Mouse (Mus musculus) midbrain, embryonic 13.5 days (tissue): Measurements from ENCODE around the gene Prkcz. TPM values are rescaled to one million over a fixed set of nuclear protein-coding genes. Genes with fewer than 3 reads are reported as not detected.

Source experiments
- ATAC-seq: fragments of 200-750 bp; cut with Nextera tagmentation; 2 replicates; pipeline ENCODE4 v1.8.0; 2017; ENCODE audit warnings: mild to moderate bottlenecking, moderate TSS enrichment, moderate library complexity
- H3K27ac ChIP-seq: fragments of 300-500 bp; sonication (generic); 2 replicates; pipeline ENCODE4 v1.5.1; 2015; ENCODE audit warnings: inconsistent platforms, mild to moderate bottlenecking, moderate library complexity
- H3K27me3 ChIP-seq: fragments of 300-500 bp; sonication (generic); 2 replicates; pipeline ENCODE4 v1.6.1; 2015; ENCODE audit warnings: mild to moderate bottlenecking, inconsistent platforms
- H3K36me3 ChIP-seq: fragments of 300-500 bp; sonication (generic); 2 replicates; pipeline ENCODE4 v1.6.1; 2015; ENCODE audit warnings: mild to moderate bottlenecking, inconsistent platforms
- H3K4me1 ChIP-seq: fragments of 300-500 bp; sonication (generic); replicated peaks from 2 replicates; pipeline ENCODE4 v1.6.1; 2015; ENCODE audit warnings: inconsistent platforms
- H3K4me2 ChIP-seq: fragments of 300-500 bp; sonication (generic); replicated peaks from 2 replicates; pipeline ENCODE4 v1.6.1; 2015; ENCODE audit warnings: moderate library complexity, mild to moderate bottlenecking, inconsistent platforms
- H3K4me3 ChIP-seq: fragments of 300-500 bp; sonication (generic); replicated peaks from 2 replicates; pipeline ENCODE4 v1.5.1; 2015; ENCODE audit warnings: mild to moderate bottlenecking, inconsistent platforms
- H3K9ac ChIP-seq: fragments of 300-500 bp; sonication (generic); replicated peaks from 2 replicates; pipeline ENCODE4 v1.6.1; 2015; ENCODE audit warnings: mild to moderate bottlenecking, inconsistent platforms
- H3K9me3 ChIP-seq: fragments of 300-500 bp; sonication (generic); 2 replicates; pipeline ENCODE4 v1.6.1; 2016; ENCODE audit warnings: mild to moderate bottlenecking, inconsistent platforms
- WGBS: fragments of 180-500 bp; shearing (Covaris S2); methylation state at CpG from one replicate; pipeline ENCODE4 v1.1.7; 2015; 5-methylcytosine and 5-hydroxymethylcytosine counted together
- polyA plus RNA-seq: library from polyadenylated mRNA; unstranded; fragments of >200 nt; fragmentation: Nextera tagmentation; extraction: Ambion mirVana; gene quantifications from 2 replicates; pipeline ENCODE4 v1.2.1, GENCODE M21; 2015

Prkcz gene
- polyA plus RNA-seq, 1 experiment from 2014 or later = 56.7 TPM

GRCm38 (mm10) chr4:155220213-155221100, 140.7 kb downstream of the Prkcz start:
- no peak for ATAC-seq
- Histone ChIP-seq H3K4me2 (peak overlapping the region; percentile 98), H3K4me3 (peak overlapping the region; percentile 93), H3K9me3 (no peaks in the 10 kb centered on the region), H3K9ac (peak overlapping the region; percentile 97), H3K4me1 (peaks cover 68% of the 10 kb centered on the region), H3K27ac (peak overlapping the region; percentile 51), H3K27me3 (peaks cover 3% of the 10 kb centered on the region; the same call in 1 of the 2 replicates), H3K36me3 (no peaks in the 10 kb centered on the region)
- WGBS = 8% methylated on average over 14 of the region's 14 CpGs

GRCm38 (mm10) chr4:155219271-155220212, 141.6 kb downstream of the Prkcz start:
- Histone ChIP-seq H3K4me3 (peak overlapping the region; percentile 93), H3K4me2 (peak overlapping the region; percentile 98), H3K9ac (peak overlapping the region; percentile 97), H3K27ac (no peak overlapping the region), H3K9me3 (no peaks in the 10 kb centered on the region), H3K36me3 (no peaks in the 10 kb centered on the region), H3K4me1 (peaks cover 77% of the 10 kb centered on the region), H3K27me3 (peaks cover 3% of the 10 kb centered on the region; the same call in 1 of the 2 replicates)
- no peak for ATAC-seq
- 69% methylated on average over 12 of the region's 12 CpGs for WGBS

- Histone ChIP-seq H3K4me2 (peak overlapping the region; percentile 98), H3K36me3 (no peaks in the 10 kb centered on the region), H3K9me3 (no peaks in the 10 kb centered on the region), H3K4me3 (peak overlapping the region; percentile 93; the same call in 1 of the 2 replicates), H3K27ac (no peak overlapping the region), H3K27me3 (no peaks in the 10 kb centered on the region), H3K4me1 (peaks cover 84% of the 10 kb centered on the region), H3K9ac (no peak overlapping the region)
- no peak for ATAC-seq
- 88% methylated on average over 9 of the region's 9 CpGs for WGBS
Measured at GRCm38 (mm10) chr4:155218104-155218732, 142.9 kb downstream of the Prkcz start.

GRCm38 (mm10) chr4:155217241-155218103, 143.7 kb downstream of the Prkcz start:
- no peak overlapping the region for H3K27ac ChIP-seq
- peak overlapping the region; percentile 20; the same call in 1 of the 2 replicates for H3K4me2 ChIP-seq
- no peaks in the 10 kb centered on the region for H3K36me3 ChIP-seq
- no peak overlapping the region for H3K4me3 ChIP-seq
- no peak for ATAC-seq
- 80% methylated on average over 12 of the region's 12 CpGs for WGBS
- no peaks in the 10 kb centered on the region for H3K9me3 ChIP-seq
- no peak overlapping the region for H3K9ac ChIP-seq
- peaks cover 91% of the 10 kb centered on the region for H3K4me1 ChIP-seq
- H3K27me3 ChIP-seq = no peaks in the 10 kb centered on the region

GRCm38 (mm10) chr4:155215773-155216630, 145.2 kb downstream of the Prkcz start:
- Histone ChIP-seq H3K9me3 (no peaks in the 10 kb centered on the region), H3K36me3 (peaks cover 9% of the 10 kb centered on the region), H3K27ac (peak overlapping the region; percentile 54), H3K9ac (no peak overlapping the region), H3K27me3 (no peaks in the 10 kb centered on the region), H3K4me1 (peaks cover 88% of the 10 kb centered on the region), H3K4me3 (no peak overlapping the region), H3K4me2 (0 out of 2 replicates have a peak overlapping the region, but pooled peaks have one; percentile 15)
- WGBS = 67% methylated on average over 12 of the region's 12 CpGs
- no peak for ATAC-seq

GRCm38 (mm10) chr4:155215203-155215602, 146.0 kb downstream of the Prkcz start:
- Histone ChIP-seq H3K27ac (peak overlapping the region; percentile 54; the same call in 1 of the 2 replicates), H3K4me2 (peak overlapping the region; percentile 15; the same call in 1 of the 2 replicates), H3K9me3 (no peaks in the 10 kb centered on the region), H3K27me3 (no peaks in the 10 kb centered on the region), H3K4me3 (no peak overlapping the region), H3K9ac (no peak overlapping the region), H3K36me3 (peaks cover 14% of the 10 kb centered on the region), H3K4me1 (peaks cover 80% of the 10 kb centered on the region)
- WGBS = 71% methylated on average over 9 of the region's 9 CpGs
- no peak for ATAC-seq

- H3K27me3 ChIP-seq = no peaks in the 10 kb centered on the region
- no peak overlapping the region for H3K4me3 ChIP-seq
- WGBS = 70% methylated on average over 10 of the region's 10 CpGs
- ATAC-seq = no peak
- H3K4me2 ChIP-seq = 0 out of 2 replicates have a peak overlapping the region, but pooled peaks have one; percentile 15
- H3K36me3 ChIP-seq = peaks cover 14% of the 10 kb centered on the region
- H3K27ac ChIP-seq = no peak overlapping the region
- H3K9me3 ChIP-seq = no peaks in the 10 kb centered on the region
- peaks cover 76% of the 10 kb centered on the region for H3K4me1 ChIP-seq
- H3K9ac ChIP-seq = no peak overlapping the region; the same call in 1 of the 2 replicates
Measured at GRCm38 (mm10) chr4:155214793-155215192, 146.4 kb downstream of the Prkcz start.

- 83% methylated on average over 6 of the region's 6 CpGs for WGBS
- no peaks in the 10 kb centered on the region for H3K27me3 ChIP-seq
- H3K4me2 ChIP-seq = no peak overlapping the region
- H3K9ac ChIP-seq = 0 out of 2 replicates have a peak overlapping the region, but pooled peaks have one; percentile 10
- H3K9me3 ChIP-seq = no peaks in the 10 kb centered on the region
- H3K4me3 ChIP-seq = no peak overlapping the region
- no peak for ATAC-seq
- no peak overlapping the region for H3K27ac ChIP-seq
- H3K36me3 ChIP-seq = peaks cover 14% of the 10 kb centered on the region
- H3K4me1 ChIP-seq = peaks cover 70% of the 10 kb centered on the region
Measured at GRCm38 (mm10) chr4:155214188-155214587, 147.0 kb downstream of the Prkcz start.

GRCm38 (mm10) chr4:155213752-155214054, 147.5 kb downstream of the Prkcz start:
- peaks cover 66% of the 10 kb centered on the region for H3K4me1 ChIP-seq
- WGBS = 66% methylated on average over 6 of the region's 6 CpGs
- 0 out of 2 replicates have a peak overlapping the region, but pooled peaks have one; percentile 10 for H3K9ac ChIP-seq
- peaks cover 14% of the 10 kb centered on the region for H3K36me3 ChIP-seq
- peak overlapping the region; percentile 4; the same call in 1 of the 2 replicates for H3K27ac ChIP-seq
- H3K4me3 ChIP-seq = no peak overlapping the region
- no peak overlapping the region for H3K4me2 ChIP-seq
- no peaks in the 10 kb centered on the region for H3K27me3 ChIP-seq
- H3K9me3 ChIP-seq = no peaks in the 10 kb centered on the region
- peak; percentile 40; the same call in 1 of the 2 replicates for ATAC-seq
